ENCODE assay signal across 14 mouse cellular contexts in the genomic region with DNA sequence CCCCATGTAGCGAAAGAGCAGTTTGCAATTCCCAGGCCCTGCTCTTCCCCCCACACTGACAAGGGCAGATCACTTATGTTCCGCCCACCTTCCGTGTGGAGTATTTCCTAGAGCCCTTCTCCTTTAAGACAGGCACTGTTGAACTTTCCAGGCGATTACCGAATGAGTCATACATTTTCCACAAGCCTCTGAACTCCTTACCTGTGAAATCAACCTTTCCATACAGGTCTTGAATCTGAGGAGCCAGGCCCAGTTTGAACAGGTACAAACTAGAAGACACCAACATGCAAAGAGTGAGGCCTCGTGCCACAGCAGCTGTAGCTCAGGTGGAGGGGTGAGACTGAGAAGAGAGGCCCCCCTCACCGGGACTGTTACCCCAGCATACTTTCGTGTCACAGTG.
A peak's percentile ranks its signal among the peaks of the same experiment; 100 is the strongest.
DNase-seq lines count a peak whose midpoint lies in the region; ATAC-seq and TF ChIP-seq lines count a peak whose summit lies in the region.
"Had no signal": no experiment of that assay in that cellular context is flagged by ENCODE, and none has a peak within 500 bp of the region (broad histone marks: within the 10 kb centered on the region; RNA-seq: fewer than 3 reads in every experiment).

No protein-coding gene starts in this region.

- no peaks in the 10 kb centered on the region for H3K27me3 ChIP-seq in lung, embryonic 15.5 days
- no peaks in the 10 kb centered on the region for H3K27me3 ChIP-seq in lung, embryonic 16.5 days (ENCODE audit: control insufficient read depth, insufficient read depth, low read depth, low read length)
- H3K27me3 ChIP-seq in forebrain, postnatal 0 days (ENCODE audit: insufficient read depth, low read length): no peaks in the 10 kb centered on the region
- no peaks in the 10 kb centered on the region for H3K27me3 ChIP-seq in liver, embryonic 12.5 days (replicated peaks)
- H3K27me3 ChIP-seq: embryonic facial prominence, embryonic 12.5 days; forebrain, embryonic 15.5 days had no signal

- no peak for TF ChIP-seq CTCF in lung, adult 2 months (IDR thresholded peaks at IDR 0.05; ENCODE audit: insufficient read depth, low read length)
- TF ChIP-seq CTCF in forebrain, postnatal 0 days (IDR thresholded peaks at IDR 0.05; ENCODE audit: low read depth): no peak

- no peak overlapping the region for H3K4me2 ChIP-seq in lung, embryonic 15.5 days
- no peak overlapping the region for H3K4me2 ChIP-seq in lung, embryonic 16.5 days (ENCODE audit: low read depth, low read length)
- no peak overlapping the region for H3K4me2 ChIP-seq in forebrain, postnatal 0 days (ENCODE audit: low read depth)
- H3K4me2 ChIP-seq in liver, embryonic 12.5 days: no peak overlapping the region
- H3K4me2 ChIP-seq: embryonic facial prominence, embryonic 12.5 days; forebrain, embryonic 15.5 days had no signal

- ATAC-seq in lung, embryonic 15.5 days (ENCODE audit: borderline replicate concordance, extremely low read depth, low FRiP score, low TSS enrichment): peak; percentile 32; the same call in 1 of the 2 replicates
- peak; percentile 63 for ATAC-seq in lung, embryonic 16.5 days (ENCODE audit: low read depth)
- ATAC-seq in forebrain, postnatal 0 days: no peak; the same call in 1 of the 2 replicates
- no peak for ATAC-seq in liver, embryonic 12.5 days
- ATAC-seq: forebrain, embryonic 15.5 days; liver, postnatal 0 days had no signal

- H3K9ac ChIP-seq in lung, embryonic 15.5 days: no peak overlapping the region
- no peak overlapping the region for H3K9ac ChIP-seq in lung, embryonic 16.5 days (ENCODE audit: low read length)
- H3K9ac ChIP-seq in forebrain, postnatal 0 days: no peak overlapping the region
- no peak overlapping the region for H3K9ac ChIP-seq in liver, embryonic 12.5 days
- H3K9ac ChIP-seq: embryonic facial prominence, embryonic 12.5 days; forebrain, embryonic 15.5 days; liver, postnatal 0 days had no signal

- no peaks in the 10 kb centered on the region for H3K9me3 ChIP-seq in lung, embryonic 15.5 days
- no peaks in the 10 kb centered on the region for H3K9me3 ChIP-seq in lung, embryonic 16.5 days (ENCODE audit: control insufficient read depth, low read length)
- no peaks in the 10 kb centered on the region for H3K9me3 ChIP-seq in forebrain, postnatal 0 days (ENCODE audit: low read length)
- no peaks in the 10 kb centered on the region for H3K9me3 ChIP-seq in liver, embryonic 12.5 days (replicated peaks)
- H3K9me3 ChIP-seq: embryonic facial prominence, embryonic 12.5 days; forebrain, embryonic 15.5 days had no signal

- DNase-seq in lung, adult 2 months: no peak
- DNase-seq in kidney, adult 18-20 months: peak; percentile 48
- DNase-seq in forebrain, postnatal 0 days: no peak
- DNase-seq in gastrocnemius, postnatal 14 days: no peak
- DNase-seq: cerebellum, postnatal 10 days; left cerebral cortex, postnatal 4 days; liver, postnatal 0 days; midbrain, embryonic 14.5 days; thymus, postnatal 36 days had no signal

- no peak overlapping the region for H3K4me3 ChIP-seq in lung, embryonic 15.5 days
- no peak overlapping the region for H3K4me3 ChIP-seq in lung, adult 2 months (replicated peaks; ENCODE audit: extremely low read depth, low read depth, low read length)
- H3K4me3 ChIP-seq in lung, embryonic 16.5 days (ENCODE audit: low read length): no peak overlapping the region
- H3K4me3 ChIP-seq in forebrain, postnatal 0 days (ENCODE audit: low read depth, low read length): no peak overlapping the region
- no peak overlapping the region for H3K4me3 ChIP-seq in liver, embryonic 12.5 days
- H3K4me3 ChIP-seq: embryonic facial prominence, embryonic 12.5 days; forebrain, embryonic 15.5 days had no signal

- intact Hi-C loops in gastrocnemius, postnatal 14 days (cut with DNase I; ENCODE audit: low total_unique reads): no loop called here

- peaks cover 58% of the 10 kb centered on the region for H3K36me3 ChIP-seq in lung, embryonic 15.5 days
- peaks cover 23% of the 10 kb centered on the region for H3K36me3 ChIP-seq in lung, embryonic 16.5 days (ENCODE audit: control insufficient read depth, insufficient read depth, low read length)
- peaks cover 7% of the 10 kb centered on the region for H3K36me3 ChIP-seq in forebrain, postnatal 0 days (ENCODE audit: insufficient read depth)
- H3K36me3 ChIP-seq in liver, embryonic 12.5 days: peaks cover 27% of the 10 kb centered on the region

- peaks cover 25% of the 10 kb centered on the region; the same call in 1 of the 2 replicates for H3K4me1 ChIP-seq in lung, embryonic 15.5 days
- H3K4me1 ChIP-seq in lung, adult 2 months (ENCODE audit: control insufficient read depth, insufficient read depth, low read length): peaks cover 26% of the 10 kb centered on the region
- H3K4me1 ChIP-seq in lung, embryonic 16.5 days (replicated peaks; ENCODE audit: control insufficient read depth, insufficient read depth, low read length): peaks cover 20% of the 10 kb centered on the region
- peaks cover 5% of the 10 kb centered on the region; the same call in 1 of the 2 replicates for H3K4me1 ChIP-seq in forebrain, postnatal 0 days (ENCODE audit: insufficient read depth)
- 0 out of 2 replicates have a peak, but pooled peaks cover 1% of the 10 kb centered on the region for H3K4me1 ChIP-seq in liver, embryonic 12.5 days
- H3K4me1 ChIP-seq: embryonic facial prominence, embryonic 12.5 days had no signal

- WGBS in lung, embryonic 15.5 days: 49% methylated on average over 8 of the region's 8 CpGs
- WGBS in lung, adult 2 months: 59% methylated on average over 8 of the region's 8 CpGs
- 48% methylated on average over 8 of the region's 8 CpGs for WGBS in lung, embryonic 16.5 days
- 79% methylated on average over 8 of the region's 8 CpGs for WGBS in forebrain, postnatal 0 days
- WGBS in liver, embryonic 12.5 days (ENCODE audit: insufficient replicate concordance): 87% methylated on average over 8 of the region's 8 CpGs

- no peak for TF ChIP-seq POLR2A in lung, adult 2 months (IDR thresholded peaks at IDR 0.05; ENCODE audit: borderline replicate concordance, extremely low read depth, low read depth, low read length)

- H3K27ac ChIP-seq in lung, embryonic 15.5 days: peak overlapping the region; percentile 72
- H3K27ac ChIP-seq in lung, embryonic 16.5 days (ENCODE audit: low read length): peak overlapping the region; percentile 70
- no peak overlapping the region for H3K27ac ChIP-seq in forebrain, postnatal 0 days (ENCODE audit: low read depth, low read length)
- no peak overlapping the region for H3K27ac ChIP-seq in liver, embryonic 12.5 days
- H3K27ac ChIP-seq: embryonic facial prominence, embryonic 12.5 days; forebrain, embryonic 15.5 days had no signal

Comparison
In these comparisons a context has a peak if more than half of its experiments do, and no peak if none do; other contexts are left out.
1. ATAC-seq: peak in lung, embryonic 15.5 days (single experiment) and lung, embryonic 16.5 days (single experiment); none in forebrain, postnatal 0 days (single experiment) and liver, embryonic 12.5 days (single experiment).
2. H3K27ac ChIP-seq: peak in lung, embryonic 15.5 days (single experiment) and lung, embryonic 16.5 days (single experiment); none in forebrain, postnatal 0 days (single experiment) and liver, embryonic 12.5 days (single experiment).